Mouse (Mus musculus): ENCODE measurements around the gene Agt. TPM values are rescaled to one million over a fixed set of nuclear protein-coding genes. Genes with fewer than 3 reads are reported as not detected.

Gene Agt
- polyA plus RNA-seq, 1 experiment: not detected

DNA sequence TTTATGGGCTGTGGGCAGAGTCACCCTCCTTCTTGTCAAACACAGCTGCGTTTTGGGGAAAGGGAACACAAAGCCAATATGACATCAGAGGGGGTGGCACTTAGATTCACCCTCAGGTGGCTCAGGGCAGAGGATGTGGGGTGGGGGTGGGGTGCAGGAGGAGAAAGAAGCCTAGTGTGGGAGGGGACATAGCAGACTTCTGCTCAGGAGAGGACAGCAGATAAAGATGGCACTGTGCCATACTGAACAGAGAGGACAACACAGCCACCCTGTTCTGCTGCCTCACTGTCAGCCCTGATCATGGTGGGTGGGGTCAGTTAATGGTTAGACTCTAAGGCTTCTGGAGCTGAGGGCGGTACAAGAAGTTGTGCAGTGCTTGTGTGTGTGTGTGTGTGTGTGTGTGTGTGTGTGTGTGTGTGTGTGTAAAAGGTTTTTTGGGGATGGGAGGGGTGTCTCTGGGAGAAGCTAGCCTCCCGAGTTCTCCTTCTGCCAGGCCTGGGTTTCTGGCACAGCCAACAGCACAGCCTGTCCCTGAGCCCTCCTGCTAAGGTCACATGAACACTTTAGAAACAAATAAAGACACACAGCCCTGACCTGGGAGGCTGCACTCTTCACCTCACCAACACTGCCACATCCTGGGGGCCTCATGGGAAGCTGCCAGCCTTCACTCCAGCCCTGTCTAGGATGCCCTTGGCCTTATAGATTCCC lies 16.4 kb upstream of the Agt start:
- WGBS: 38% methylated on average over 3 of the region's 3 CpGs
- peak overlapping the region; percentile 40; the same call in 1 of the 2 replicates for H3K27ac ChIP-seq (ENCODE audit: insufficient read depth, low read depth, low read length)
- no peak overlapping the region for H3K4me3 ChIP-seq (ENCODE audit: insufficient read depth, low read depth, low read length)
- H3K4me1 ChIP-seq (ENCODE audit: control insufficient read depth, insufficient read depth, low read length): peaks cover 17% of the 10 kb centered on the region
- TF ChIP-seq CTCF (IDR thresholded peaks at IDR 0.05; ENCODE audit: insufficient read depth, low read depth, low read length): no peak
- TF ChIP-seq POLR2A (IDR thresholded peaks at IDR 0.05; ENCODE audit: insufficient read depth, low read depth, low read length): no peak

DNA sequence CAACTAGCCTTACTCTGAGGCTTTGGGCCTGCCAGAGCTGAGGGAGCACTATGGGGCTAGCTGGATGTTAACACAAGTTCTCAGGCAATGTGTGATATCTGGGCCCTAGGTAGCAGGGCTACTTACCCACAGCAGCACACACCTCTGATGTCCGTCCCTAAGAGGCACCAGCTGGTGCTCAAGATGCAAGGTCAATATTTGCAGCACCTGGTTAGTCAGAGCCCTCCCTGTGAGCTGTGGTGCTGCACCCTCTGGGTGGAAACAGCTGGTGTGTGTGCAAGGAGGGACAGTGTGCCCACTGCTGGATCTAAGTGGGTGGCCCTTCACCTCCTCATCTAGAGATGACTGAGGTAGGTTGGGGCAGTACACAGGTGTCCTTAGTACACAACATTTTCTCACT lies 7.2 kb upstream of the Agt start:
- Histone ChIP-seq H3K27ac (ENCODE audit: insufficient read depth, low read depth, low read length) (no peak overlapping the region), H3K4me3 (ENCODE audit: insufficient read depth, low read depth, low read length) (no peak overlapping the region), H3K4me1 (ENCODE audit: control insufficient read depth, insufficient read depth, low read length) (peaks cover 5% of the 10 kb centered on the region)
- TF ChIP-seq POLR2A (IDR thresholded peaks at IDR 0.05; ENCODE audit: insufficient read depth, low read depth, low read length) (no peak), CTCF (IDR thresholded peaks at IDR 0.05; ENCODE audit: insufficient read depth, low read depth, low read length) (no peak)
- WGBS: 96% methylated on average over 1 of the region's 1 CpGs

DNA sequence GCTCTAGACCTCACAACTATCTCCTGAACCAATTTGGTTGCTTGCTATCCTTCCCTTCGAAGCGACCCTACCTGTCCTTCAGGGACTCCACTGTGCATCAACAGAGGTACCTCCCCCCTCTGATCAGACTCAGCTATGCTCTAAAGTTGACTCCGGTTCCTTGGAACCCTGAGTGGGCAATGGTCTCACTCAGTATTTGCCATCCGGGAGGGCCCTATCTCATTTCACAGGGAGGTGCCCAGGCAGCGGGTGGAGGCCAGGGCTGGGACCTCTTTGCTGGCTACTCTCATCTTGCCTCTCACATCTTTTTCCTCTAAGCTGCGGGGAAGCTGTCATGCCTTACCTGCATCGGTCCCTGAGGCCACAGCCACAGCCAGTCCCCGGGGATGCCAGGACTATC lies 6.3 kb upstream of the Agt start, which contains the start of gene Capn9:
TSS of gene Capn9 (plus strand) at position 301 of the 400 bp plus-strand sequence.
- 87% methylated on average over 8 of the region's 8 CpGs for WGBS
- H3K4me3 ChIP-seq (ENCODE audit: insufficient read depth, low read depth, low read length): no peak within 1 kb of the TSS

DNA sequence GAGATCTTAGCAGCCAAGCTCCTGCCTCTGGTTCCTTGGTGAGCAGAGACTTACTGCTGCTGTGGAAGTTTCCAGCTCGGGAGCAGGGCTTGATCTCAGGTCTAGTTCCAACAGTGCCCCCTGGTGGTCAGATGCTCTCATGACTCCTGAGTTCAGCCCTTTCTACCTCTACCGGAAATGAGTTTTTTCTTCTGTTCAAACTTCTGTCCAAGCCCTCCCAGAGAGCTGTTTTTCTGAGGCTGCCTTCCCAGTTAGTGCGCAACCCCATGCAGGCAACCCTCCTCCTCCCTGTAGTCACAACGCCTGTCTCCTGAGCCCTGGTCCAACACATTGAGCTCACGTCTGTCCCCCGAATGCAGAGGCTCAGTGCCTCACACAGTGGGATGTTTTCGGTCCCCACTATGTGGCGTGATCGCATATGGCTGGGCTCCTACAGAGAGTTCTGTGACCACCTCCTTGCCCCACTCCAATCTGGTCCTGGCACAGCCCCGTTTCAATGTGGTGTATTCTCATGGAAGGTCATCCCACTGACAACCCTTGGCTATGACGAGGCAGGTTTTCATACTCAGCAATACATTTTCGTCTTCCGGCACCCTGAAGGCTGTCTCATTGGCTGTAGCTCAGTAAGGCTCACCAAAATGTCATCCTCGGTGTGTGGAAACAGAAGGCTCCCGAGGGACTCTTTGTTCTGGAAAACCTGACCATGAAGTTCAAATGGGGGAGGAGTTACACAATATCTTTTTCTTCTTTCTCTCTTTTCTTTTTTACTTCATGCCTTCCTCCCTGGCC lies 4.2 kb upstream of the Agt start:
- H3K27ac ChIP-seq (ENCODE audit: insufficient read depth, low read depth, low read length): no peak overlapping the region
- peaks cover 20% of the 10 kb centered on the region for H3K4me1 ChIP-seq (ENCODE audit: control insufficient read depth, insufficient read depth, low read length)
- H3K4me3 ChIP-seq (ENCODE audit: insufficient read depth, low read depth, low read length): no peak overlapping the region
- TF ChIP-seq POLR2A (IDR thresholded peaks at IDR 0.05; ENCODE audit: insufficient read depth, low read depth, low read length) (no peak), CTCF (IDR thresholded peaks at IDR 0.05; ENCODE audit: insufficient read depth, low read depth, low read length) (no peak)
- WGBS: 54% methylated on average over 15 of the region's 15 CpGs

More for the DNA sequence above, 6.3 kb upstream of the Agt start, which contains the start of gene Capn9:
- TF ChIP-seq CTCF (IDR thresholded peaks at IDR 0.05; ENCODE audit: insufficient read depth, low read depth, low read length): no peak
- TF ChIP-seq POLR2A (IDR thresholded peaks at IDR 0.05; ENCODE audit: insufficient read depth, low read depth, low read length): no peak
- H3K4me1 ChIP-seq (ENCODE audit: control insufficient read depth, insufficient read depth, low read length): peaks cover 5% of the 10 kb centered on the region
- no peak within 1 kb of the TSS for H3K27ac ChIP-seq (ENCODE audit: insufficient read depth, low read depth, low read length)

DNA sequence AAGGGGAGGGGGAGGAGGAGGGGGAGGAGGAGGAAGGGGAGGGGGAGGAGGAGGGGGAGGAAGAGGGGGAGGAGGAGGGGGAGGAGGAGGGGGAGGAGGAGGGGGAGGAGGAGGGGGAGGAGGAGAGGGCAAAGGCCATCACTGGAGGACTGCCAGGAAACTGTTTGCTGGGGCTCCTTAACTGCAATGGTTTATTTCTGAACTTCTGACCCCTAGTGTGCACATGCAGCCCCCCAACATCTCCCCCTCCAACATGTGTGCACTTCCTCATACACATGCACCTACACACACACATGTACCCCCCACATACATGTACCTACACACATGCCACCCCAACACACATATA lies 2.9 kb upstream of the Agt start:
- H3K27ac ChIP-seq (ENCODE audit: insufficient read depth, low read depth, low read length): no peak overlapping the region
- peaks cover 20% of the 10 kb centered on the region for H3K4me1 ChIP-seq (ENCODE audit: control insufficient read depth, insufficient read depth, low read length)
- no peak overlapping the region for H3K4me3 ChIP-seq (ENCODE audit: insufficient read depth, low read depth, low read length)
- TF ChIP-seq CTCF (IDR thresholded peaks at IDR 0.05; ENCODE audit: insufficient read depth, low read depth, low read length): no peak
- no peak for TF ChIP-seq POLR2A (IDR thresholded peaks at IDR 0.05; ENCODE audit: insufficient read depth, low read depth, low read length)

DNA sequence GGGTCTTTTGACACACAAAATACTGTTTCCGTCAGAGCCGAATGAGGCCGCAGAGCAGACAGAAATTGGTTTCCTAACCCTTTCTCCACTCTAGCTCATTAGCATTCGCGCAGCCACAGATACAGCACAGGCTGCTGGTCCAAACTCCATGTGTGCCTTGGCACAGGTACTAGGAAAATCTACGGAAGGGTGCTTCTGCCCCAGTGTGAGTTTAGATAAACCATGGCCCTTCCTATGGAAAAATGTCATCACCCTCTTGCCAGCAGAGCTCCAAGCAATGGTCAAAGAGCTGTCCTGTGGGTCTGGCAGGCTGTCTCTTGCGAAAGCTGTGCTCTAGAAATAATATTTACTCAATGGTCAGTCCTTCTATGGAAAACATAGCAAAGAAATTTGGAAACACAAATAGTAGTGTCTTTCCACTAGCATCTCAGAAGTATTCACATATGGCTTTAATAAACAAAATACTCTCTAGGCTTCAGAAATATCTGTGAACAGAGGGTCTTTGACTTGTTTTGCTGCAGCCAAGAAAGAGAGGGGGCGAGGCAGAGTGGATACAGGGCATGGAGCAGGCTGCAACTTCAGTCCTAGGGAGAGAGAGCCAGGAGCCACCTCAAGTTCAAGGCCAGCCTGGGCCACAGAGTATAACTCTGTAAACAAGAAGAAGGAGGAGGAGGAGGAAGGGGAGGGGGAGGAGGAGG lies 2.4 kb upstream of the Agt start:
- Histone ChIP-seq H3K4me3 (ENCODE audit: insufficient read depth, low read depth, low read length) (no peak overlapping the region), H3K4me1 (ENCODE audit: control insufficient read depth, insufficient read depth, low read length) (peaks cover 20% of the 10 kb centered on the region), H3K27ac (ENCODE audit: insufficient read depth, low read depth, low read length) (no peak overlapping the region)
- 66% methylated on average over 8 of the region's 8 CpGs for WGBS
- no peak for TF ChIP-seq CTCF (IDR thresholded peaks at IDR 0.05; ENCODE audit: insufficient read depth, low read depth, low read length)

GRCm38 (mm10) chr8:124569100-124569499 lies 406 bp downstream of the Agt start:
- no peak for TF ChIP-seq CTCF (IDR thresholded peaks at IDR 0.05; ENCODE audit: insufficient read depth, low read depth, low read length)
- TF ChIP-seq POLR2A (IDR thresholded peaks at IDR 0.05; ENCODE audit: insufficient read depth, low read depth, low read length): no peak
- no peak overlapping the region for H3K4me3 ChIP-seq (ENCODE audit: insufficient read depth, low read depth, low read length)
- peak overlapping the region; percentile 39; the same call in 1 of the 2 replicates for H3K27ac ChIP-seq (ENCODE audit: insufficient read depth, low read depth, low read length)
- H3K4me1 ChIP-seq (ENCODE audit: control insufficient read depth, insufficient read depth, low read length): peaks cover 20% of the 10 kb centered on the region
- 59% methylated on average over 2 of the region's 2 CpGs for WGBS

- H3K4me3 ChIP-seq (ENCODE audit: insufficient read depth, low read depth, low read length): no peak overlapping the region
- no peak overlapping the region for H3K27ac ChIP-seq (ENCODE audit: insufficient read depth, low read depth, low read length)
- TF ChIP-seq POLR2A (IDR thresholded peaks at IDR 0.05; ENCODE audit: insufficient read depth, low read depth, low read length): no peak
- no peak for TF ChIP-seq CTCF (IDR thresholded peaks at IDR 0.05; ENCODE audit: insufficient read depth, low read depth, low read length)
- H3K4me1 ChIP-seq (ENCODE audit: control insufficient read depth, insufficient read depth, low read length): peaks cover 19% of the 10 kb centered on the region
- 83% methylated on average over 3 of the region's 3 CpGs for WGBS
Observed at GRCm38 (mm10) chr8:124567584-124567983, 1.9 kb downstream of the Agt start.

DNA sequence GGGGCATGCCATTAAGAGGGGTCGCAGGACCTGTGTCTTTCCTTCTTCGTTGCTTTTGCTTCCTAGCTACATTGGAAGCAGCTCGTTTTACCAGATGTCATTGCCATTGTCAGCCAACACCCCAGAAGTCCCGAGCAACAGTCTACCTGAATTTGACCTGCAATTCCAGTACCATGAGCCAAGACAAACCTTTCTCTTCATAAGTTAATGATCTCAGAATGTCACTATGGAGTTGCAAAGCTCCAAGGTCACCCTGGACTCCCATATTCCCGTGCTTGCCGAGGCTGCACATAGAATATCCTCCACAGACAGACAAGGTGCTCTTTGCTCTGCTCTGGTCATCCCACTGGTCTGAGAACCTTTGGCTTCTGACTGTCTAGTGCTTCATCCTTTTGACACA lies 2.4 kb downstream of the Agt start:
- 87% methylated on average over 6 of the region's 6 CpGs for WGBS
- Histone ChIP-seq H3K27ac (ENCODE audit: insufficient read depth, low read depth, low read length) (no peak overlapping the region), H3K4me3 (ENCODE audit: insufficient read depth, low read depth, low read length) (no peak overlapping the region), H3K4me1 (ENCODE audit: control insufficient read depth, insufficient read depth, low read length) (peaks cover 22% of the 10 kb centered on the region)
- TF ChIP-seq POLR2A (IDR thresholded peaks at IDR 0.05; ENCODE audit: insufficient read depth, low read depth, low read length) (no peak), CTCF (IDR thresholded peaks at IDR 0.05; ENCODE audit: insufficient read depth, low read depth, low read length) (no peak)
